In the genomic region with DNA sequence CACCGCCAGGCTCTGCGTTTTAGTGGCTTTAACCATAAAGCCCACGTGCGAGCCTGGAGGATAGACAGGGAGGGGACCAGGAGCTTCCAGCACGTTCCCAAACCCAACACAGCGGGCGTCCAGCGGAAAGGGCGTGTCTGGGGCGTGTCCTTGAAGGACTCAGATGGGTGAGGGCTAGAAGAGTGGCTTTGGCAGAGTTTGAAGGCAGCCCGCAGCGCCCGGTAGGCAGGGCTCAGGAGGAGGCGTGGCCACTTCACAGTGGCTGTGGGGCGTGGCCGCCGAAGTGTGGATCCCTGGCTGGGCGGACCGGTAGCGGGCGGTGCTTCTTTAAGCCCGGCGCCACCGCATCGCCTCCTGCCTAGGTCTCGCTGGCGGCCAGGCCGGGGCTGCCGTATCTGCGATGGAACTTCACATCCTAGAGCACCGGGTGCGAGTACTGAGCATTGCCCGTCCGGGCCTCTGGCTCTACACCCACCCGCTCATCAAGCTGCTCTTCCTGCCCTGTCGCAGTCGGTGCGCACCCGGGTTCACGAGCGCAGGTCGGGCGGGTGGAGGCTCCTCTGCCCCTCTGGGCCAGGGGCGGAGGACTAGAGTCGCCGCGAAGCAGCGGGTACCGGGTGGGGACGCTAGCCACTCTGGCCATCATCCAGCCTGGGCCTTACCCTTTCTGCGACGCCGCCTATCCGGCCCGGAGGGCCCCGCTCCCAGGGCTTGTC, we compare ENCODE assay signal across 8 mouse cellular contexts. TPM values are rescaled to one million over a fixed set of nuclear protein-coding genes. Genes with fewer than 3 reads are reported as not detected.
DNase-seq lines count a peak whose midpoint lies in the region; ATAC-seq and TF ChIP-seq lines count a peak whose summit lies in the region.

A gene (plus strand): TSS at position 312 of the 716 bp plus-strand sequence.

- no peaks in the 10 kb centered on the region for H3K36me3 ChIP-seq in ES-Bruce4 (ENCODE audit: control insufficient read depth, insufficient read depth, low read length, poor library complexity, severe bottlenecking)
- H3K36me3 ChIP-seq in forebrain, embryonic 14.5 days (ENCODE audit: control insufficient read depth, insufficient read depth, low read length), result peaks cover 16% of the 10 kb centered on the region
- H3K36me3 ChIP-seq in lung, embryonic 15.5 days, result peaks cover 15% of the 10 kb centered on the region

- DNase-seq in c-Kit-positive CD71-positive TER-119-negative erythroid progenitor cells, embryonic 14.5 days (ENCODE audit: low read depth), result peak; percentile 86
- DNase-seq in forebrain, embryonic 14.5 days (ENCODE audit: low spot score), result peak; percentile 81
- DNase-seq in heart, postnatal 10 days, result peak; percentile 91 to 93
- peak; percentile 74 for DNase-seq in large intestine, adult 2 months (ENCODE audit: low read depth, low spot score)
- peak; percentile 92 for DNase-seq in ovary, adult 18-20 months (ENCODE audit: low spot score)
- peak; percentile 81 for DNase-seq in thymus, postnatal 0 days (ENCODE audit: low spot score)

- ATAC-seq in forebrain, embryonic 14.5 days, result peak; percentile 85
- peak; percentile 85 for ATAC-seq in lung, embryonic 15.5 days (ENCODE audit: borderline replicate concordance, extremely low read depth, low FRiP score, low TSS enrichment)

- H3K27ac ChIP-seq in ES-Bruce4 (ENCODE audit: insufficient read depth, low read length), result peak within 1 kb of the TSS; percentile 49
- no peak within 1 kb of the TSS for H3K27ac ChIP-seq in forebrain, embryonic 14.5 days (ENCODE audit: low read depth, low read length)
- peak within 1 kb of the TSS; percentile 37; the same call in 1 of the 2 replicates for H3K27ac ChIP-seq in lung, embryonic 15.5 days

- 0 out of 2 replicates have a peak, but pooled peaks have one; percentile 33 for TF ChIP-seq EP300 in ES-Bruce4 (IDR thresholded peaks at IDR 0.05; ENCODE audit: insufficient read depth, low read depth, low read length)

- no peaks in the 10 kb centered on the region for H3K27me3 ChIP-seq in ES-Bruce4 (ENCODE audit: control insufficient read depth, insufficient read depth, low read length, poor library complexity, severe bottlenecking)
- H3K27me3 ChIP-seq in forebrain, embryonic 14.5 days (replicated peaks; ENCODE audit: control insufficient read depth, insufficient read depth, low read length), result peaks cover 8% of the 10 kb centered on the region; the same call in 1 of the 2 replicates
- peaks cover 10% of the 10 kb centered on the region; the same call in 1 of the 2 replicates for H3K27me3 ChIP-seq in lung, embryonic 15.5 days

- no peak for TF ChIP-seq CTCF in ES-Bruce4 (IDR thresholded peaks at IDR 0.05; ENCODE audit: low read depth, low read length)

- H3K4me2 ChIP-seq in forebrain, embryonic 14.5 days (ENCODE audit: low read length), result peak within 1 kb of the TSS; percentile 72
- peak within 1 kb of the TSS; percentile 94 for H3K4me2 ChIP-seq in lung, embryonic 15.5 days

- H3K4me3 ChIP-seq in ES-Bruce4 (ENCODE audit: low read depth, low read length), result peak within 1 kb of the TSS; percentile 77
- peak within 1 kb of the TSS; percentile 38 for H3K4me3 ChIP-seq in forebrain, embryonic 14.5 days (ENCODE audit: low read depth, low read length)
- peak within 1 kb of the TSS; percentile 48 for H3K4me3 ChIP-seq in lung, embryonic 15.5 days

- intact Hi-C loops in heart, postnatal 10 days (cut with DNase I), result loop anchor here (2.0 kb wide), 1 partner anchor 57 kb away; a partner anchor contains a TSS

- H3K9me3 ChIP-seq in ES-Bruce4 (replicated peaks; ENCODE audit: control insufficient read depth, insufficient read depth, low read length, poor library complexity, severe bottlenecking), result no peaks in the 10 kb centered on the region
- H3K9me3 ChIP-seq in forebrain, embryonic 14.5 days (replicated peaks; ENCODE audit: control insufficient read depth, low read length), result no peaks in the 10 kb centered on the region
- H3K9me3 ChIP-seq in lung, embryonic 15.5 days, result no peaks in the 10 kb centered on the region

- H3K4me1 ChIP-seq in ES-Bruce4 (ENCODE audit: control insufficient read depth, insufficient read depth, low read length), result peaks cover 7% of the 10 kb centered on the region
- no peaks in the 10 kb centered on the region for H3K4me1 ChIP-seq in forebrain, embryonic 14.5 days (ENCODE audit: control insufficient read depth, insufficient read depth, low read length)
- H3K4me1 ChIP-seq in lung, embryonic 15.5 days, result peaks cover 21% of the 10 kb centered on the region

- 2% methylated on average over 56 of the region's 56 CpGs for WGBS in forebrain, embryonic 14.5 days
- under 1% methylated on average over 56 of the region's 56 CpGs for WGBS in large intestine, adult 2 months
- WGBS in lung, embryonic 15.5 days, result 2% methylated on average over 56 of the region's 56 CpGs

- TF ChIP-seq POLR2A in ES-Bruce4 (IDR thresholded peaks at IDR 0.05; ENCODE audit: insufficient read depth, low read length), result peak; percentile 20

- peak within 1 kb of the TSS; percentile 82 for H3K9ac ChIP-seq in ES-Bruce4 (ENCODE audit: low read depth, poor library complexity, severe bottlenecking)
- peak within 1 kb of the TSS; percentile 51 for H3K9ac ChIP-seq in forebrain, embryonic 14.5 days (ENCODE audit: low read length)
- H3K9ac ChIP-seq in lung, embryonic 15.5 days, result peak within 1 kb of the TSS; percentile 52

RNA-seq across cellular contexts. Expression of the gene that starts here (rescaled TPM):
- 29.6 and 35.2 TPM in 2 replicates for polyA plus RNA-seq in ES-Bruce4 (2011; ENCODE audit: insufficient read depth, insufficient read length, low read depth, missing spikeins)
- polyA plus RNA-seq in forebrain, embryonic 14.5 days (2014; fragmentation: Nextera tagmentation; extraction: Ambion mirVana), result 1.6 and 1.8 TPM in 2 replicates
- 10 to 100 TPM in 1 of 2 experiments, 1 to 10 TPM in 1; 7.9 to 10.4 TPM for total RNA-seq in heart, postnatal 10 days (2021)
- polyA plus RNA-seq in large intestine, adult 2 months (2012; rRNA removed), result 3.4 and 4.5 TPM in 2 replicates
- polyA plus RNA-seq in lung, embryonic 15.5 days (2015; fragmentation: Nextera tagmentation; extraction: Ambion mirVana), result 4.0 and 6.3 TPM in 2 replicates
- polyA plus RNA-seq in thymus, postnatal 0 days (2015; fragmentation: Nextera tagmentation; extraction: Ambion mirVana), result 37.9 and 45.8 TPM in 2 replicates
